Mouse (Mus musculus) mesoderm, embryonic 11.5 days (tissue): Measurements from ENCODE around the gene Gm5737.

Experiments used
- DNase-seq: peaks from one replicate; pipeline ENCODE4 v3.0.0-alpha.2; 2012; ENCODE audit warnings: low read depth, low spot score

Gene Gm5737

DNA sequence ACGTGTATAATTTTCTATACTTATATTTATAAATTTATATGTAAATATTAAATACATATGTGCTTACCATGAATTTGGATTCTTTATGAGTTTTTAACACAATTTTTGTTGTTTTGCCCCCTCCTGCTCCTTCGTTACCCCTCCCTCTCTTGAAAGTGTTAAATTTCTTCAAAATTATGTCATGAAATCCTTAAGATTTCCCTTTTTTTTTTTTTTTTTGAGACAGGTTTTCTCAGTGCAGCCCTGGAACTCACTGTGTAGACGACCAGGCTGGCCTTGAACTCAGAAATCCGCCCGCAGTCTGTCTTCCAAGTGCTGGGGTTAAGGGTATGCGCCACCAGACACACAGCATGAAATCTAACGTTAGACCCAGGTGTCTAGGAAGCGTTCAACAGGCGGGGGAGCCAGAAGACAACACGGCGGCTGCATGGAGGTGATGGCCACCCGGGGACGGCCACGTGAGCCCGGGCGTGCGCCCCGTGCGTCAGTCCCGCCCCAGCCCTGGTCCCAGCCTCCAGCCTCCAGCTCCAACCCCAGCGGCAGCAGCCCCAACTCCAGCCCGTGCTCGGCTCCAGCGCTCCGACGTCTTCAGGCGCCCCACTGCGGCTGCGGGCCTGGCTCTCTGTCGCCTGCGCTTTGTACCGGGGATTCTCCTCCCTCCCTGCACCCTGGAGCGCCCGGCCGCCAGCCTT, 30.3 kb downstream of the Gm5737 start, which contains the start of gene Eef2k:
Eef2k (plus strand) TSS at position 487 of the 692 bp plus-strand sequence.
- peak; percentile 91 for DNase-seq

DNA sequence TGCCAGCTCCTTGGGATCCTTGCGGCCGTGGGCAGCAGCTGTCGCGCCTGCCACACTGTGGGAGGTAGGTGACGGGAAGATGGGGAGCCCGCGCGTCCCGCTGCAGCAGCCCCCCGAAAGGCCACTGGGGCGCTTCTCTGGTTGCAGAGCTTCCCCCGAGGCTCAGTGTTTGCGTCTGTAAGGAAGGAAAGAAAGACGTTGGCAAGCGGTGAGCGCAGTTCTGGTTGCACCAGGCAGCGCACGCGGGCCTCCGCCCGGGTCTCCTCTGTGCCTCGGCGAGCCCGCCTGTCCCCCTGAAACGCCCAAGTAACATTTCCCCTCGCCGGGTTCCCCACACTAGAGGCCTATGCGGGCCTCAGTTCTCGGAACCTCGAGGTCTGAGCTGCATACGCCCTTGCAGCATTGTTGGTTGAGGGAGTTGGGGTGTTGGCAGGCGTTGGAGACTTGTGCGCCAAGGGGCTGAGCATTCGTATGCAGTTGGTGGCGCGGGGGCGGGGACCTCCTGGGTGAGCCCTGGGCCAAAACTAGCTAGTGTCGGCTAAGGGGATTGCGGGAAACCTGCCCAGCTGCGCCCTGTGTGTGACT, 31.0 kb downstream of the Gm5737 start:
- DNase-seq: peak; percentile 75

DNA sequence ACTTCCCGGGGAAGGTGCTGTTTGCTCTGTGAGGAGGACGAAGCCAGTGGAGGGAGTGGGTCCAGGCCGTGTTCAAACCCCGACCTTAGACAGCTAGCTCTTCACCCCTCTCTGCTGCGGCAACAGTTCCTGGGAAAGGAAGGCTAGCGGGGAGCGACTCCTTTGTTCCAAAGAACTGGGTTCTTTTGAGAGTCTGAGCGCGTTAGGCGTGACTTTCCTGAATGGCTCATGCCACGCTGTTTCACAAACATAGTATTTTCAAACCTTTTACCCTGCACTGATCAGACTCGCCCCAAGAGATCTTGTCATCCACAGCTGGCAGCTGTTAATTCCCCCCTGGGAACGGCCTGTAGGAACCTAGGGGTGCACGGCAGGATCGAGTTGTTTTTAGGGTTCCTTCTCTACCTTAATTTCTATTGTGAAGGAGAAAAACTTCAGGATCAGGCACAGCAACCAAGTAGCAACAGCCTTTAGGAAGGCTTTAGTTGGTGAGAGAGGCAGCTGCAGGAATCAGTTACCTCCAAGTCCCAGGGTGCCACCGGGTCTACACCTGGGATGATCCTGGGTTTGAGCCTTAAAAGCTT, 31.8 kb downstream of the Gm5737 start:
- no peak for DNase-seq

DNA sequence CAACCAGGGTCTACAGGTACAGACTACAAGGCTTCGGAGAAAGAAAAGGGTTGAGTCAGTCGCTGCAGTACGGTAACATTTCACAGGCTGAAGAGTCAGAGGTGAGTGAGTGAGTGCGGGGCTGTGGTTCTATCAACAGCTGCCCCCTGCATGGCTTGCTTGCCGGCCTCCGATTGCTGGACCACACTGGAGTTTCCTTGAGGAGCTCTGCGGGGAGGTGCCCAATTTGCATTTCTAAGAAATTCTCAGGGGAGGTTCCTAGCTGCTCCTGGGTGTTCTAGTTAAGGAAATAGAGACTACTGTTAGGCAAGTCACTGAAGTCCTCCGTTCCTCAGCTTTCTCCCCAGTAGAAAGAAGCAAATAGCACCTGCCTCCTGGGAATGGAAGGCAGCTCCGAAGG, 32.5 kb downstream of the Gm5737 start:
- DNase-seq: no peak

DNA sequence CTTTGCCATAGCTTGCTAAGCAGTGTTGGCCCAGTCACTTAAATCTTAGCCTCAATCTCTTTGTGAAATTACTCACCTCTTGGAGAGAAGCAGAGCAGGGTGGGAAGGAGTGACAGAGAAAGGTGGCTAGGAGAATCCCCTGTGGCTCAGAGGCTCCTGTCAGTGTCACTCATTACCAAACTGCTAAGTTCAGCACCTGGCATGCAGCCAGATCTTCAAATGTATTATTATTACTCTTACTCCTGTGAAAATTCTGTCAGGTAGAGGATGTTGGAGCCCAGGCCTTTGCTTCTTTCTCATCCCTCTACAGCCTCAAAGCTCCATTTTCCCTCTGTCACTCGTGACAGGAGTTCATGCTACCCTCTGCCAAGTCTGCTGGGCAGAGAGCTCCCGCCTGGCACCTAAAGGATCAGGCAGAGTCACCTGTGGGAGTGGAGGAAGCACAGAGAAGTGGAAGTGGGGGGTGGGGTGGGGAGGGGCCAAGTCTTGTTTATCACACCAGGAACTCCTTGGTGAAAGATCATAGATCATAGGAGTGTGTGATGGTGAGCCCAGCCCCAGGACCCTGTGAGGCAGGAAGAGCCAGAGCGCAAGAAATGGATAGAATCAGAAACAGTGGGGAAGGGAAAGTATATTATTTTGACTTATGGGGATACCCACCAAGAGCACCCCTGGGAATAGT, 36.8 kb downstream of the Gm5737 start:
- no peak for DNase-seq

DNA sequence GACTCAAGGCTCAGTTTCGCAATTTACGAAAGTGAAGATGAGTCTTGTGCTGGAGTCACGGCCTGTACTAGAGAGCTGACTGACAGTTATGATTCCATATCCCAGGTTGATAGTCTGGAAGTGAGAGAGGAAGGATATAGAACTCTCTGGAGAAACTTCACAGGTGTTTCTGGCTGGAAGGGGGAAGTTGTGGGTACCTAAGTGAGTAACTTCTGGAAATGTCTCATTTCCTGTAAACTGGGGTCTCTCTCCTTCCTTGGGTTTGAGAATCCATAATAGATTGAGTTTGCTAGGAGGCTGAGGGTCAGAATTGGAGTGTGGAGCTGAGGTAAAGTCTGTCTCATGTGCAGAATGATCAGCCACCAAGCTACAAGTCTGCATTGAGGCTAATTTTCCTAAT, 38.0 kb downstream of the Gm5737 start:
- no peak for DNase-seq

DNA sequence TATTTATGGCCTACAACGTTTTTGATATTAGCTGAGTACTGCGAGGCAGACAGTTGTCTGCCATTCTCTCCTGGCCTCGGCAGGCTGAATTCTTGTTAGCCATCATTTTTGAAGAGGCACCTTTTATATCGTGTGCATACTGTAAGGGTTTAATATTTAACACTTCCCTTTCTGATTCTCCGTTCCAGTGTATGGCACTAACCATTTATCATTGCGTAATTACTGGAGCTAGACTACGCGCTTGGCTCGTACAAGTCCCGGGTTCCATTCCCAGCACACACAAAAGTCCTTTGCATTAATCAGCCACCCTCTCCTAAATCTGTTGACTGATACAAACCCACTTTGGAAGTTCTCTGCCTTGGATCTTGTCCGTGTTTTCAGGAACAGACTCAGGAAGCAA, 47.7 kb downstream of the Gm5737 start:
- DNase-seq: no peak

DNA sequence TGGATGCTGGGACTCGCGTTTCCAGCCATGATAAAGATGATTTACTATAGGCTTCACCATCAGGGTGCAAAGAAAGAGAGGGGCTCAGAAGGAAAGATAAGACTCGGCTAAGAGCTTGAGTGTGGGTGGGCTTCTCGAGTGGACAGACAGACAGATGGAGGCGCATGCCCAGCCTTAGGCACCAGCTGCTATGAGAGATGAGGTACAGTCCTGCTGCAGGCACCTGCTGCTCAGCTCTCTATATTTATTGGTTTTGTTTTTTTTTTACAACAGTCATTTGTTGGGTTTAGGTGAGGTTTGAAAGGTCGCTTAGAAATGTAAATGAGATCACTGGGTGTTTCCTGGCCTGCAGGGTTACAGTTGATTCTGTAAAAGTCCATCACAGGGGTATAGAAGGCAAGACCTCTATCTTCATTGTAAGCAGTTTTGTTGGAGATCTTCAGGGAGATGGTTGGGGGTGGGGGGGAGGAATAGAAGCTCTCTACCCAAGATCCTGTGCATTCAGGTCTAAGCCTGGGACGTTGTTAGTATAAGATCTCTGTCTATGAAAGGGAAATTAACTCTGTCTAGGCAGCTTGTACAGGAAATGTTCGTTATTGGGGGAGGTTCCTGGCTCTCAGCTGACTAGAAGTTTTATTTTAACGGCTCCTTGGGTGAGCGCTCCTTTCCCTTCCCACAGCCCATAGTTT, 48.8 kb downstream of the Gm5737 start:
- DNase-seq: no peak

DNA sequence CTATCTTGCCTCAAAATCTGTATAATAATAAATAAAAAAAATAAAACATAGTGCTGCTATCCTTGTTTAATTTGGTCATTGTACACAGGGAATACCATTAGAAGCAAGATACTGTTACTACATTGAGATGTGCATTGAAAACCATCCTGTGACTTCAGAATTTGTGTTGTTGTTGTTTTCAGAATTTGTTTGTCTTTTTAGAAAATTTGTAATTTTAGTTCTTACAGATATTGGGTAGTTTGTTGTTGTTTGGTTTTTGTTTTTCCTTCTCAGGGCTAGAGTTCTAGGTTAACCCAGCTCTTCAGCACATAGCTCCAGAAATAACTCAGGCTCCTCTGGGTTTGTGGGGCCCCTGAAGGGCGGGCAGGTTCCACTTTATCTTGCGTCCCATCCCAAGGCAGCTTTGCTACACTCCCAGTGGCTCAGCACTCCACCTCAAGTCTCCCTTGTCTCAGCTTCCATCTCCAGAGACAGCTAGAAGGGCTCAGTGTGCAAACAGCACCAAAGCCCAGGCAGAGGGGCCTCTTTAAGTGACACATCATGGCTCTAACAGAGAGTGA, 49.4 kb downstream of the Gm5737 start:
- DNase-seq: no peak

DNA sequence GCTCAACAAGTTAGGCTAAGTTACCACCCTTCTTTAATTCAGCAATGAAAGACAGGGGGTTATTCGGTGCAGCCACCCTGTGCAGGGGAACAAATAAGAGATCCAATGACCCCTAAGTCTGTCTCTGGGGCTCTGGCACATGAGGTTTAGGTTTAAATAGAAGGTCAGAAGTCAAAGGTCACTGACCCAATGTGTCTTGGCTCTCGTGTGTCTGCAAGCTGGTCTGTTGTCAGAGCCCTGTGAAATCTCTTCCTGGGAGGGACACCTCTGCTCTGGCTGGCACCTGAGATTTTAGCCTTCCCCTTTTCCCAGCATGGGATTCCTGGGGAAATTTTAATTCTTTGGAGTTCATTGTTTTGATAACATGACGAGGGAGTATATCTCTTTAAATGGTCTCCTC, 50.0 kb downstream of the Gm5737 start:
- peak; percentile 58 for DNase-seq

DNA sequence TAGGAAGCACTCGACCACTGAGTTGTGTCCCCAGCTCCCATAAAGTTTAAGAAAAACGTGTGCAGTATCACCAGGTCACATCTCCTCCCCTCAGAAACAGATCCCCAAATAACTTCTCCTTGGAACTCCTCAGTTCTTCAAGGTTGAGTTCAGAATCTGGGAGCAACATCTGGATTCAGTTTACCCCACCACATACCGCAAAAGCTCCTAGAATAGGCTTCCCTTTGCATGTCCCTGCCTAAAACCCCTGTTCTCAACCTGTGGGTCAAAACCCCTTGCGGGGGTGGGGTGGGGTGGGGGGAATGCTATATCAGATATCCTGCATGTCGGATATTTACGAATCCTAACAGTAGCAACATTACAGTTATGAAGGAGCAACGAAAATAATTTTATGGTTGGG, 50.5 kb downstream of the Gm5737 start:
- peak; percentile 52 for DNase-seq

DNA sequence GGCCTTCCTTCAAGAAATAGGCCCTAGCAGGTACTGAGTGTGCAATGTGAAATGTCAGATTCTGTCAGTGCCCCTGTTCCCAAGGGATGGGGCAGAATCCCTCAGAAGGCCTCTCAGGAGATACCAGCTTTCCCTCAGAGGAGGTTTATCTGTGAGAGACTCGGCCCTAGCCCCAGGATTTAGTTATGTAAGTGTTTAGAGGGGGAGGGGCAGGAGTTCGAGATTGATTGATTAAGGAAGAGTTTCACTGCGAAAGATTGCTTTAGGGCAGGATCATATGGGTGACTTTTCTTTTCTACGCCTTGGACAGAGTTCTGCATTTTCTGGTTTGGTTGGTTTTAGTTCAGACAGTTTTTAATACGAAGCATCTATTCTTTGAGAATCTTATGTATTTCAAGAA, 51.3 kb downstream of the Gm5737 start:
- DNase-seq: peak; percentile 37

DNA sequence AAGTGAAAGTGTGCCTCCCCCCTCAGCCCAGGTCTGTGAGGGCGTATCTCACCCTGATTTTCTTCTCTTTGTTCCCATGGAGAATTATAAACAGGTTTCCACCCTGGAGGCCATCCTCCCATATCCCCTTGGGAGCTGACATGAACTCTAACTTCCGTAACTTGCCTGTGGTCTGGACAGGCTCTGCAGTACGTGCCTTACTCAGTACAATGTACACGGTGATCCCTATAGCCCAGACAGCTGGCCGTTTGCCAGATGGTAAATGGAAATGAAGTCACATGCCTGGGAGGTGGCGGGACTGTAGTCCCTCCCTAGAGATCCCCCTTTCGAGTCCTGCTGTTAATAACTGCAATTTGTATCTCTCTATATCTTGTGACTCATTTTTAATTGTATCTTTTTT, 52.9 kb downstream of the Gm5737 start:
- DNase-seq: peak; percentile 91

DNA sequence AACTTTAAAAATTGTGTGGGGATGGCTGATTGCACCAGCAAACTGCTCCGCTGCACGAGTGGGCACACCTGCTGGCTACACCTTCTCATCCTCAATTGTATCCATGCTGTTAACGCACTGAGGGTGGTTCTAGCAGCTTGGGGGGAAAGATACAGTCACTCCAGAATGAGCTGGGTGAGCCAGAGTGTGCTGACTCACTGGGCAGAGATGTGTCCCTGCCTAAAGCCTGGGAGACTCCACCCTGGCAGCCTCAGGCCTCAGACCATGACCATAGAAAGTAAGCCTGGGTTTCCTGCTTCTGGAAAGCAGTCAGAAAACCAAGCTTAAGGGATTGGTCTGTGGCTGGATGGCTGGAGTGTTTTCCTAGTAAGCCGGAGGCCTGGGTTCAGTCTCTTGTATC, 53.7 kb downstream of the Gm5737 start:
- DNase-seq: no peak

DNA sequence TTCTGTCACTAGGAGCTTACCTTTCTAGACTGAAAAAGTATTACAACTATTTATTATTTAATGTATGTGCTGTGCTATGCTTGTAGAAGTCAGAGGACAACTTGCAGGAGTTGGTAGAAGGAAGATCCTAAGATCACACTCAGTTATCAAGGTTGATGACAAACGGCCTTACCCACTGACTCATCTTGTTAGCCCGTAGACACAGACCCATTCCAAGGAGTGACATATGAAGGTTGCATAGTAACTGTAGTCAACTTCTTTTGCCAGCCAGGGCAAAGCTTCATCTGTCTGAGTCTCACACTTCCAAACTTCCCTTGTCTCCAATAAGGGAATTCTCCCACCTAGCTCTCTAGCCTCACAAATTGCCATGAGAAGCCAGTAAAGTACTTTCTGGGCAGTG, 54.5 kb downstream of the Gm5737 start:
- DNase-seq: no peak

DNA sequence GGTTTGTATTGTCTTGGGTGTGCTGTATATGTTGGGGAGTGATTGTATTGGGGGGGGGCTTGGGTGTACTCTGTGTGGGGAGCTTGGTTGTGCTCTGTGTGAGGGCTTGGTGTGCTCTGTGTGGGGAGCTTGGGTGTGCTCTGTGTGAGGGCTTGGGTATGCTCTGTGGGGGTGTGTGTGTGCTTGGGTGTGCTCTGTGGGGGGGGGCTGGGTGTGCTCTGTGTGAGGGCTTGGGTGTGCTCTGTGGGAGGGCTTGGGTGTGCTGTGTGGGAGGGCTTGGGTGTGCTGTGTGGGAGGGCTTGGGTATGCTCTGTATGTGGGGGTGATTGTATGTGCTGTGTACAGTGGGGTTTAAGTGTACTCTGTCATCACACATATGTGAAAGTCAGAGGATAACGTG, 55.6 kb downstream of the Gm5737 start:
- DNase-seq: no peak

DNA sequence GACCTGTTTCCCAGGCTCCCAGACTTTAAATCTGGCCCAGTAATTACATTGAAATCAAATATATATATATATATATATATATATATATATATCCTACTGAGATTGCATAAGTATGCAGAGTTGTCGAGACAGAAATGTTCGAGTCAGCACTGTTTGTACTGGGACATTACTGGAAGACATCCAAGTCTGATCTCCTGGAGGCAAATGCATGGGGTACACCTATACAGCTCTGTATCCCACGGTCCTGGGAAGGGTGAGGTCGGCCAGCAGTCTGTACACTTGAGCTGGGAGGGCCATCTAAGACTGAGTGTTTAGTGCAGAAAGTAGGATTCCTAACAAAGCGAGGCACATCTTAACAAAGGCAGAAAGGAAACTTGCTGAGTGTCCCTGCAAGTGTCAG, 57.7 kb downstream of the Gm5737 start:
- no peak for DNase-seq

DNA sequence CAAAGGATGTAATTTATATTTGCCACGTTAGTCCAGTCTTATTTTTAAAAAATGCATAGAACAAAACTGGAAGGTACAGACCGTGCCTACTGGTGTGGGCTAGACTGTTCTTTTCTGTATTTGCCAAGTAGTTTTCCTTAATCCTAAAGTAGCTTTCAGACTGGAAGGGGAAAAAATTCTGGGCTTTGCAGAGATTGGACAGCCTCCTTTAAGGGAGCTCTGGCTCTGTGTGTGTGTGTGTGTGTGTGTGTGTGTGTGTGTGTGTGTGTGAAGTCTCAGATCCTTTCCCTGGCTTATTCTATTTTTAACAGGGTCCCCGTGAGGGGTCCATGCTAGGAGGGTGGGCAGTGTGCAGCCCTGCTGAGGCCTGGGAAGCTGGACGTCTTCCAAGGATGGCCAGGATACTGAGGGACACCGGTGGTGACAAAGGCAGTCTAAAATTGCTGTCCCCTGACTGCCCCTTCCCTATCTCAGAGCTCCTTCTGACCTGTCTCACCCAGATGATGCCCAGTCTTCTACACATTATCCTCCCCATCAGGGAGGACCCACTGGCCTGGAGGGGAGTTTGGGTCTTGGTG, 58.4 kb downstream of the Gm5737 start:
- no peak for DNase-seq

DNA sequence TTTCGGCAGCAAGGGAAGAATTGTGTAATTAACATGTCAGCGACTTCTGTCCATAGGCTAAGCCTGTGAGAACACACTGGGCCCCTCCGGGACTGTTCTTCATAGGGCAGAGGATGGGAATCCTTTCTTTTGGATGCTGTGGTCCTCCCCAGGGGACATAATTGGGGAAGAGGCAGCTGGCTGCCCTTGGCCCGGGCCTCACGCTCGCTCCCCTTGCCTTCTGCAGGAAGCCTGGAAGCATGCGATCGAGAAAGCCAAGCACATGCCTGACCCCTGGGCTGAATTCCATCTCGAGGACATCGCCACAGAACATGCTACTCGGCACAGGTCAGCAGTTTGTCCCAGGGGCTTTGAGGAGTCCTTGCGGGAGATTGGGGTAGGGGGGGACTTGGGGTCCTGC, 60.9 kb downstream of the Gm5737 start:
- DNase-seq: no peak

DNA sequence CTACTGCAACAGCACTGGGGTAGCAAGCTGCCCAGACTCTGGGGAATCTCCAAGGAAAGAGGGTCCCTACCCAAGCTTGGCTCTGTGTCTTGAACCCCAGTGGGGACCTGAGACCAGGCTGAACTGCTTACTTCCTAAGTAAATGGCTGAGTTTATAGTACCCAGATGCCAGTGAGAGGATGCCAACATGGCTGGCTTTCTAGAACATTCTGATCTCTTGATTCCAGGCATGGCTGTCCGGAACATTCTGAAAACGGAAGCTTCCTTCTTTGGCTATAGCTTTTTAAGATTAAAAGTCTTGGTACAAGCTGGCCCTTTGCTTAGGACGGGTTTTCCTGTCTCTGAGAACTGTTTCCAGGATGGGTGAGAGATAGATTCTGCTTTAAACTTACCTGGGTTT, 61.9 kb downstream of the Gm5737 start:
- no peak for DNase-seq

DNA sequence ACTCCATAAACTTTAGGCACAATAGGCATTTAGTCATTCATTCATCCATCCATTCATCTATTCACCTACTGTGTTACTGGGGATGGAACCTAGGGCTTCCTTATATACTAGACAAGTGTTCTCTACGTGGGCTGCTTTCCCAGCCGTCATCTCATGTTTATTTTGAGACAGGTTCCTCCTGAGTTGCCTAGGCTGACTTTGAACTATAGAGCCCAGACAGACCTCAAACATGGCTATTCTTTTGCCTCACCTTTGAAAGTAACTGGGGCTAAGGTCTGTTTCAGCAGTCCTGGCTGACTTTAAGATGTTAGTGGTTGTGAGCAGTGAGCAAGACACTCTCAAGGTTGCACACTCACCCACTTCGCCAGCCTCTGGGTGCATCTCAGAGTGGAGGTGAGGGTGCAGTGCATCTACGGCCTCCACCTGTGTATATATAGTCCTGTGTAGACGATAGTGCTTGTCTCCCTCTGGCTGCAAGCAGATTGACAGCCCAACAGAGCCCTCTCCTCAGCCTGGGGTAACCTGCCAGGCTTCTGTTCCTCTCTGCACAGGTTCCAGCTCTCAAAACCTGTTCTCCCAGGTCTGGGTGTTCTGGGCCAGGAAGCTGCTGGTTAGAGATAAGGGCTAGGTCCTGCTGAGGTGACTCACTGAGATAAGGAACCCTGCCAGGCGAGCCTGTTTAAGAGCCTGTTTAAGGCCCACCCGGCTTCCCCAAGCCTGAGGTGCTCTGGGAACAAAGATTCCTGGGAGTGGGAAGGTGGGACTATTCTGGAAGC, 62.8 kb downstream of the Gm5737 start:
- no peak for DNase-seq
